Mouse (Mus musculus) spleen, postnatal 14 days (tissue): ENCODE measurements around the gene Wnk2.

ENCODE experiments used
- DNase-seq, 2 experiments: peaks; one replicate each; pipeline ENCODE4 v3.0.0; 2021 to 2022; ENCODE audit warnings: low spot score in 2 of 2

Gene Wnk2

GRCm38 (mm10) chr13:49044145-49044561 is 103.7 kb downstream of the Wnk2 start:
- no peak for DNase-seq

- no peak for DNase-seq
Measured at GRCm38 (mm10) chr13:49042371-49042770, 105.4 kb downstream of the Wnk2 start.

GRCm38 (mm10) chr13:49036928-49037574 is 110.8 kb downstream of the Wnk2 start:
- DNase-seq = no peak

- DNase-seq = no peak
Measured at GRCm38 (mm10) chr13:49036436-49036835, 111.4 kb downstream of the Wnk2 start.

- DNase-seq = no peak
Measured at GRCm38 (mm10) chr13:49031029-49031428, 116.8 kb downstream of the Wnk2 start.

GRCm38 (mm10) chr13:49028757-49029539 is 118.9 kb downstream of the Wnk2 start:
- DNase-seq = no peak

- no peak for DNase-seq
Measured at GRCm38 (mm10) chr13:49027057-49027456, 120.8 kb downstream of the Wnk2 start.

- DNase-seq = no peak
Measured at GRCm38 (mm10) chr13:49025521-49025920, 122.3 kb downstream of the Wnk2 start.

GRCm38 (mm10) chr13:49024763-49025162 is 123.1 kb downstream of the Wnk2 start:
- no peak for DNase-seq

GRCm38 (mm10) chr13:49021693-49022092 is 126.1 kb downstream of the Wnk2 start:
- peak; percentile 44 to 66 for DNase-seq

GRCm38 (mm10) chr13:49020152-49020551 is 127.7 kb downstream of the Wnk2 start:
- DNase-seq = no peak

- no peak for DNase-seq
Measured at GRCm38 (mm10) chr13:49017375-49017774, 130.4 kb downstream of the Wnk2 start.

GRCm38 (mm10) chr13:49016311-49016761 is 131.5 kb downstream of the Wnk2 start:
- DNase-seq = no peak

- DNase-seq = peak in 1 of 2 experiments; percentile 12
Measured at GRCm38 (mm10) chr13:49015366-49016306, 132.2 kb downstream of the Wnk2 start.

- DNase-seq = no peak
Measured at GRCm38 (mm10) chr13:49013206-49013794, 134.5 kb downstream of the Wnk2 start.

GRCm38 (mm10) chr13:49001691-49002090 is 146.1 kb downstream of the Wnk2 start:
- no peak for DNase-seq

GRCm38 (mm10) chr13:48998591-48998990 is 149.2 kb downstream of the Wnk2 start:
- peak in 1 of 2 experiments; percentile 44 for DNase-seq

GRCm38 (mm10) chr13:48996731-48997130 is 151.1 kb downstream of the Wnk2 start:
- DNase-seq = no peak

- DNase-seq = no peak
Measured at GRCm38 (mm10) chr13:48994903-48995302, 152.9 kb downstream of the Wnk2 start.

- no peak for DNase-seq
Measured at GRCm38 (mm10) chr13:48992914-48993313, 154.9 kb downstream of the Wnk2 start.

GRCm38 (mm10) chr13:48990138-48990537 is 157.7 kb downstream of the Wnk2 start:
- no peak for DNase-seq
